Mouse (Mus musculus) hindbrain, embryonic 16.5 days (tissue): ENCODE measurements at regions not wholly inside any gene's neighbourhood (a gene's known extent, or its start where the extent isn't known, plus 50 kb on each side); places are given as distances from the start of the nearest gene placed in this dataset.

ENCODE experiments used
- ATAC-seq: fragments of 200-750 bp; cut with Nextera tagmentation; 2 replicates; pipeline ENCODE4 v1.8.0; 2017; ENCODE audit warnings: moderate TSS enrichment, moderate library complexity
- H3K27ac ChIP-seq: fragments of 300-500 bp; sonication (generic); 2 replicates; pipeline ENCODE4 v1.5.1; 2014; ENCODE audit warnings: low read depth, mild to moderate bottlenecking, control low read depth, low read length, moderate library complexity
- H3K27me3 ChIP-seq: fragments of 300-500 bp; sonication (generic); replicated peaks from 2 replicates; pipeline ENCODE4 v1.6.1; 2014; ENCODE audit warnings: low read length; ENCODE audit not compliant: control insufficient read depth, insufficient read depth
- H3K36me3 ChIP-seq: fragments of 300-500 bp; sonication (generic); 2 replicates; pipeline ENCODE4 v1.6.1; 2014; ENCODE audit warnings: mild to moderate bottlenecking, low read length, moderate library complexity, mixed read lengths; ENCODE audit not compliant: control insufficient read depth, insufficient read depth
- H3K4me1 ChIP-seq: fragments of 300-500 bp; sonication (generic); 2 replicates; pipeline ENCODE4 v1.6.1; 2014; ENCODE audit warnings: low read depth, low read length; ENCODE audit not compliant: control insufficient read depth, insufficient read depth
- H3K4me2 ChIP-seq: fragments of 300-500 bp; sonication (generic); 2 replicates; pipeline ENCODE4 v1.6.1; 2014; ENCODE audit warnings: mild to moderate bottlenecking, low read length, control low read depth, moderate library complexity
- H3K4me3 ChIP-seq: fragments of 300-500 bp; sonication (generic); 2 replicates; pipeline ENCODE4 v1.5.1; 2014; ENCODE audit warnings: mild to moderate bottlenecking, low read length, control low read depth, moderate library complexity
- H3K9ac ChIP-seq: fragments of 300-500 bp; sonication (generic); 2 replicates; pipeline ENCODE4 v1.6.1; 2014; ENCODE audit warnings: low read depth, mild to moderate bottlenecking, control low read depth, low read length, moderate library complexity
- H3K9me3 ChIP-seq: fragments of 300-500 bp; sonication (generic); 2 replicates; pipeline ENCODE4 v1.6.1; 2014; ENCODE audit warnings: mild to moderate bottlenecking, low read length, moderate library complexity; ENCODE audit not compliant: control insufficient read depth
- WGBS: fragments of 180-500 bp; shearing (Covaris S2); extraction: QIAGEN DNeasy Blood & Tissue Kit; methylation state at CpG from one replicate; pipeline ENCODE4 v1.1.7; 2014; 5-methylcytosine and 5-hydroxymethylcytosine counted together

DNA sequence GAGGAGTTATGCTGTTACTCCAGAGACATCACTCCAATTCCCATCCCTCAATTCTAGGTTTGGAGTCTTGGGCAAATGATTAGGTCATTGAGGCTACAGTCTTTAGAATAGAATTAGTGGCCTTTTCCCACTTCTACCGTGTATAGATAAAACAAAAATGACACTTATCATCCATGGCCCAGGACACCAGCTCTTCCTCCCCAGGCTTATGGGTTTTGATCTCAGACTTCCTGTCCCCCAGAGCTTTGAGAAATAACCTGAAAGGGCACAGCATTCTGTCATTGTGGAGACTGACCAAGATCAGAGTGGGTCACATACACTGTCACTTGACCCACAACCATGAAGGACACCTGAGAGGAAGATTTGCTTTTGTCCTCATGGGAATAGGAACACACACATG, 283.3 kb upstream of the Gm5148 start:
- Histone ChIP-seq H3K9me3 (no peaks in the 10 kb centered on the region), H3K4me3 (no peak overlapping the region), H3K27me3 (no peaks in the 10 kb centered on the region), H3K4me1 (no peaks in the 10 kb centered on the region), H3K36me3 (no peaks in the 10 kb centered on the region), H3K4me2 (no peak overlapping the region), H3K27ac (no peak overlapping the region), H3K9ac (no peak overlapping the region)
- ATAC-seq, result no peak
- 86% methylated on average over 1 of the region's 1 CpGs for WGBS

DNA sequence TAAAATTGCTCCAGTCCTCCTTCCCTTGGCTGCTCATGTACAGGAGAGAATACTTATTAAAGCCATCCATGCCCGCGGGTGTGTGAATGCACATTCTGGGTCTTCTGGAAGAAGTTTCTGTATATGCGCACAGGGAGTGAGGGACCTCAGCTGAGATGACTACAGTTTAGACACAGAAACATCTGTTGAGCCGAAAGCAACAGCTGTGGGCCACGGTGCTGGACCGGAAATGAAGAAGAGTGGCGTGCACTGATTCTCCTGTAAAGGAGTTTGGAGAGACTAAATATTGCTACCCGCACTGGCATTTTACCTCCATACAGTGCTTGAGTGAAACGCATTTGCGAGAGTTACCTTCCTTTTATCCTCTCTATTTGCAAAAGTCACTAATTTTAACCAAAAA, 278.0 kb upstream of the Gm5148 start:
- Histone ChIP-seq H3K36me3 (no peaks in the 10 kb centered on the region), H3K4me2 (no peak overlapping the region), H3K9me3 (no peaks in the 10 kb centered on the region), H3K27me3 (no peaks in the 10 kb centered on the region), H3K27ac (no peak overlapping the region), H3K4me3 (no peak overlapping the region), H3K9ac (no peak overlapping the region), H3K4me1 (no peaks in the 10 kb centered on the region)
- no peak for ATAC-seq
- WGBS, result 95% methylated on average over 10 of the region's 10 CpGs

DNA sequence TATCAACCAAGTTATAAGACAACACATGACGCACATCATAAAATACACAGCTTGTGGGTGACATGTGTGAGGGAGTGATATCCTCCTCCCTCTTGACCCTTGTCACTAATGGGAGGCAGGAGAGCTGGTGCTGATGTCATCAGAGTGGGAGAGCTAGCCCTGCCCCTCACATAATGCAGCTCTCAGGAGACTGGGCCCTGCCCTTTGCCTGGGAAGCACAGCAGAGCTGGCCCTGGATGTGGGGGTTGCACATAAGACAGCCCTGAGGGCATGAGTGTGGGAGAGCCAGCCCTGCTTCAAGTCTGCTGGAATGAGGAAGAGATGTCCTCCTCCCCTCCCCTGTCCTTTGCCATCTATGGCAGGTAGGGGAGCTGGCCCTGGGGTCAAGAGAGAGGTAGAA, 275.5 kb upstream of the Gm5148 start:
- 96% methylated on average over 1 of the region's 1 CpGs for WGBS
- Histone ChIP-seq H3K36me3 (no peaks in the 10 kb centered on the region), H3K9ac (no peak overlapping the region), H3K4me1 (no peaks in the 10 kb centered on the region), H3K4me2 (no peak overlapping the region), H3K27ac (no peak overlapping the region), H3K4me3 (no peak overlapping the region), H3K9me3 (no peaks in the 10 kb centered on the region), H3K27me3 (no peaks in the 10 kb centered on the region)
- ATAC-seq, result no peak

DNA sequence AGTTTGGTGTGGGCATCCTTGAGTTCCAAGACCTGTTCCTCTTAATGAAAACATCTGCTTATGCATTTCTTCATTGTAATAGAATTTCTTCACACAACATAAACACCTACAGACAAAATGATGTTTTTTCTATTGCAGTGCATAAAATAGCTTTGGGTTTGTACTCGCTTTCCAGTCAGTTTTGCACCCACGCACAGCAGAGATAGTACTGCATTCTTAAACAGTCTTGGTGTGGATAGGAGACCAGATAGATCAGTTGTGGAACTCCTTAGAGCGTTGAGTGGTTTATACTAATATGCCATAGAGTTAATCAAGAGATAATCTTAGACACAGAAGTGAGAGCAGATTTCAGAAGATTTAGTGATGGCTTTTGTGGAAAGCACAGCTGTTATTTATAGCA, 273.7 kb upstream of the Gm5148 start:
- no peaks in the 10 kb centered on the region for H3K4me1 ChIP-seq
- no peaks in the 10 kb centered on the region for H3K36me3 ChIP-seq
- no peak overlapping the region for H3K4me3 ChIP-seq
- WGBS, result 93% methylated on average over 3 of the region's 3 CpGs
- H3K4me2 ChIP-seq, result no peak overlapping the region
- H3K27ac ChIP-seq, result no peak overlapping the region
- no peak for ATAC-seq
- H3K27me3 ChIP-seq, result no peaks in the 10 kb centered on the region
- no peak overlapping the region for H3K9ac ChIP-seq
- no peaks in the 10 kb centered on the region for H3K9me3 ChIP-seq

DNA sequence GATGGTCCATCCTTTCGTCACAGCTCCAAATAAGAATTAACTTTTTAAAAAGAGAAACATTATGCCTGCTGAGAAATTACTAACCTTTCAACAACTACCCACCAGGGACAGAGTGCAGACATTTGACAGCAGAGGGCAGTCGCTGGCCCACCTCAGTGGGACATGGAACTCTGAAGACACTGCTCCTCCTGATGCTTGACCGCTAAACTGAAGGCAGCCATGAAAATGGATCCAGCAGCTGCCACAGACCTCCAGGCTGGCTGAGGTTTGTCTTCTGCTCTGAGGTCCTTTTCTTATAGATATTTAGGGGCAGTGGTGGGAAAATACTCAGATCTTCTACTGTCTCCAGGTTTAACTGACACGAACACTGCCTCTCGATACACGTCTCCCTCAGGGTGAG, 265.7 kb upstream of the Gm5148 start:
- H3K36me3 ChIP-seq, result no peaks in the 10 kb centered on the region
- H3K4me2 ChIP-seq, result no peak overlapping the region
- no peaks in the 10 kb centered on the region for H3K4me1 ChIP-seq
- no peak overlapping the region for H3K9ac ChIP-seq
- 94% methylated on average over 6 of the region's 6 CpGs for WGBS
- no peaks in the 10 kb centered on the region for H3K9me3 ChIP-seq
- H3K27ac ChIP-seq, result no peak overlapping the region
- no peak overlapping the region for H3K4me3 ChIP-seq
- no peak for ATAC-seq
- H3K27me3 ChIP-seq, result no peaks in the 10 kb centered on the region

DNA sequence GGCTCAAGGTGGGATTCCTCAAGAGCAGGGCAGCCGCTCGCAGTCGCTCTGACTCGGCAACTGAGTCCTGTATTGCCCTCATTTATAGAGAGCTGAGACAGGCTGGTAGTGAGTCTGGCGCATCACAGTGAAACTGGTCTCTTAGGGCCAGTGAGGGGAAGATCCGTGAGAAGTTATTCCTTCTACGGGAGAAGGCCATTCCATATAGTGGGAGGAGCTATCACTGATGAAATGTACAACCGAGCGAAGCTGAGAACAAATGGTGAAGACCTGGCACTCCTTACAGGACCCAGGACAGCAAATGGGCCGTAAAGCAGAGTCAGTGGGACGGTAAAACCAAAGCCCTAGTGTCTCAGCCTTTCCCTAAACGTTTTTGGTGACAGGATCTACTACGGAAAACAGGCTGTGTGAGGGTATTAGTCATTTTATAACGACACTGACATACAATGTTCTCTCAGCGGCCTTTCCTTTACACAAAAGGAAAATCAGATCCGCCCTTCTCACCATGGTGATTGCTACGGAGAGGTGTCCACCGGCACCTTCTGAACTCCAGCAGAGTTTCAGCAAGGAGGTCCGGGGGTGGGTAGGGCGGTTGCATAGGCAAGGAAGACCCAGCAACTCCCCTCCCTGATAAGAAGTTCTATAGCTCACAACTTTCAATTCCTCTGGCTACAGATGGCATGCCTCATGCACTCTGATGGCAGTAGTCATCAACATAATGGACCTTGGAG, 263.6 kb upstream of the Gm5148 start:
- Histone ChIP-seq H3K36me3 (no peaks in the 10 kb centered on the region), H3K9ac (no peak overlapping the region), H3K27me3 (no peaks in the 10 kb centered on the region), H3K4me1 (no peaks in the 10 kb centered on the region), H3K4me2 (no peak overlapping the region), H3K9me3 (no peaks in the 10 kb centered on the region), H3K4me3 (no peak overlapping the region), H3K27ac (no peak overlapping the region)
- 62% methylated on average over 20 of the region's 20 CpGs for WGBS
- ATAC-seq, result no peak; the same call in 1 of the 2 replicates

DNA sequence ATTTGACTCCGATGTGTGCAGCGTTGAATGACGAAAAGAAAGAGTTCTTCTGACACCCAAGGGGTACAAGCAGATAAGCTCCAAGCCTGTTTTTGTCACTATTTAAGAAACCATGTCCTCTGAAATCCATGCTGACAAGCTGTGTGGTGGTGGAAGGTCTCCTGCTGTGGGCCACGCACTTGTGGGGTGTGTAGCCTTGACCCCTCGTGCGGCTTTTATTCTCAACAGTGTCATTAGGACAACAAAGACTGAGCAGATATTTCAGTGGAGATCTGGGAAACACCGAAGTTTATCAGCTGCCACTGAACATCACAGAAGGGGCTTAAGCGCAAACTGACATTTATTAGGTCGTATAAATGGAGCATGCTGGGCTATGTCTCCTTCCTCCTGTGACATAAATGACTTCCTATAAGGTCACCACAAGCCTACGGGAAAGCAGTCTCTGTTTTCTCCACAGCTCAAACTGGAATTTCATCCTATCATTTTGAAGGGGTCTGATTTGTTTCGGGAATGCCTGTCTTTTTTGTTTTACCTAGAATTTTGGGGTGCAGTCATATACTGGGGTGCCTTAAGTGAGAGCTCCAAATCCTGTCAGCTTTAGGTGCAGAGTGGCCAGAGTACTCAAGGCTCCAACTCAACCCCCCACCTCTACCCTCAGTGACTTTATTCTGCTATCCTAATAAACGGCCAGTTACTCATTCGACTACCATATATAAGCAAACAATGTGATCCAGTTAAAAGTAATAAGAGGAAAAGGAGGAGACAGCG, 262.9 kb upstream of the Gm5148 start:
- Histone ChIP-seq H3K4me3 (no peak overlapping the region), H3K4me1 (no peaks in the 10 kb centered on the region), H3K9me3 (no peaks in the 10 kb centered on the region), H3K9ac (no peak overlapping the region), H3K36me3 (no peaks in the 10 kb centered on the region), H3K4me2 (no peak overlapping the region), H3K27me3 (no peaks in the 10 kb centered on the region), H3K27ac (no peak overlapping the region)
- no peak for ATAC-seq
- WGBS, result 56% methylated on average over 14 of the region's 14 CpGs

DNA sequence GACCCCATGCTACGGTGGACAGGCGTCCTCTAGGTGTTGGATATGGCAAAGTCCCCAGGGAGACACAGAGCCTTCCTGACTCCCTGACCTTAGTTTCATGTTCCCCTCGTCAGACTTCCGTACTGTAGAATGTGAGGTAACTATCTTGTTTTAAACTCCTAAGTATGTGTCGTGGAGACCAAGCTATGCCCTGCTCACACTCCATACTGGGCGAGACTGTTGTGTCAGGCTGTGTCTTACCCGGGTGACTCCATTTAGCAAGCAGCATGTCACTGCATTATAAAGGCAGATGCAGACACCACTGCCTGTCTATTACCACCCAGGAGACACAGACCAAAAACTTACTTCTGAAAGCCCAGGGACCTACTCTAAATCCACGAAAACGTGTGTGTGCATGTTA, 260.4 kb upstream of the Gm5148 start:
- H3K27ac ChIP-seq, result no peak overlapping the region
- H3K27me3 ChIP-seq, result no peaks in the 10 kb centered on the region
- WGBS, result 88% methylated on average over 9 of the region's 9 CpGs
- no peak for ATAC-seq
- H3K36me3 ChIP-seq, result no peaks in the 10 kb centered on the region
- no peak overlapping the region for H3K4me3 ChIP-seq
- no peaks in the 10 kb centered on the region for H3K4me1 ChIP-seq
- no peak overlapping the region for H3K4me2 ChIP-seq
- no peaks in the 10 kb centered on the region for H3K9me3 ChIP-seq
- no peak overlapping the region for H3K9ac ChIP-seq

DNA sequence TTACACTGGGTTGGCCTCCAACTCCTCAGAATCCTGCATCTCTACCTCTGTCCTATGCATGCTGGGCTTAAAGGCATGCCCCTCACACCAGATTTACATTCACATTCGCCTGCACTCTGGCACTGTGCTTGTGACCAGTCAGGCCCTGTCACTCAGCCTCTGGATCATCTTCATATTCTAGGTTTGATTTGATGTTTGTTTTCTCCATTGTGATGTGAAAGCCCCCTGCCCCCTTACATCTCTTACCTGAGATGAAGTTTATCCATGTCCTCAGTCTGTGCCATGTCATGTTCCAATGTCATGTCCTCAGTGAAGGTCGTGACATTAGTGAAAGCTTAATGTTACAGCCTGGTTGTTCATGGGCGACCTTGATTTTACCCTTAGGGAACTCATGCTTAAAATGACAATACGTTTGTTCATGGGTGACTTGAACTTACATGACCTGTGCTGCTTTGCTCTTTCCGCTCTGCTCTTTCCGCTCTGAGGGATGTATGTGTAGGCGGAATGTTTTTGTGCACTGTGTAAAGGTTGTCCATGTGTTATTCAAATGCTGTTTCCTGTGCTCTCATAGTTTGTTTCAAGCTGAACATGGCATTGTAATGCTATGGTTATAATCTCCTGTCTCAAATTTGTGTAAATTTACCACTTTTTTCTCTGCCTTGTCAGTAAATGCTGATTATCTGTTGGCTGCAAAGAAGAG, 257.3 kb upstream of the Gm5148 start:
- Histone ChIP-seq H3K9me3 (no peaks in the 10 kb centered on the region), H3K9ac (no peak overlapping the region), H3K27me3 (no peaks in the 10 kb centered on the region), H3K4me1 (no peaks in the 10 kb centered on the region), H3K36me3 (no peaks in the 10 kb centered on the region), H3K27ac (no peak overlapping the region), H3K4me3 (no peak overlapping the region), H3K4me2 (no peak overlapping the region)
- ATAC-seq, result no peak
- 52% methylated on average over 7 of the region's 7 CpGs for WGBS
